Mouse (Mus musculus) brain, embryonic 14.5 days (tissue): ENCODE results near the gene Ifnar2.

ENCODE experiments used
- CTCF ChIP-seq: fragments of 200-500 bp; IDR thresholded peaks from 2 replicates; pipeline ENCODE4 v1.5.1; 2012; ENCODE audit warnings: inconsistent platforms, mild to moderate bottlenecking, moderate library complexity, borderline replicate concordance; ENCODE audit not compliant: insufficient read depth, insufficient read length; ENCODE audit errors: extremely low read depth
- POLR2A ChIP-seq: fragments of 200-500 bp; IDR thresholded peaks from 2 replicates; pipeline ENCODE4 v1.6.1; 2012; ENCODE audit warnings: mild to moderate bottlenecking, inconsistent platforms, borderline replicate concordance; ENCODE audit not compliant: poor library complexity, insufficient read depth, insufficient read length, severe bottlenecking; ENCODE audit errors: extremely low read depth

- TF ChIP-seq CTCF (no peak), POLR2A (no peak)
These were observed 5.5 kb upstream of the Ifnar2 start for GRCm38 (mm10) chr16:91367066-91367465.
